Mouse (Mus musculus) heart, postnatal 10 days (tissue): ENCODE results near the gene Rabepk. TPM values are rescaled to one million over a fixed set of nuclear protein-coding genes. Genes with fewer than 3 reads are reported as not detected.

Source experiments
- total RNA-seq, 2 experiments: library from RNA; stranded (reverse); gene quantifications; 2 replicates each; pipeline ENCODE4 v1.2.3; 2021

Gene Rabepk
- total RNA-seq, 2 experiments from 2014 or later, result 13.0 to 16.7 TPM

Other genes starting within 250 kb of the Rabepk start
- gene Gapvd1, start 44.7 kb downstream of the Rabepk start, total RNA-seq, result 10 to 100 TPM; 45.7 to 48.1 TPM
- 100 to 1,000 TPM; 390 to 403 TPM for gene Hspa5, start 27.9 kb downstream of the Rabepk start, total RNA-seq
- 10 to 100 TPM; 56.1 to 62.8 TPM for gene Fbxw2, start 26.4 kb upstream of the Rabepk start, total RNA-seq
- not detected for gene Gm34653, start 33.1 kb upstream of the Rabepk start, total RNA-seq
- under 1 TPM; 0.31 to 0.77 TPM for gene Cutal, start 74.5 kb upstream of the Rabepk start, total RNA-seq
- 10 to 100 TPM; 15.7 to 18.6 TPM for gene Psmd5, start 75.1 kb upstream of the Rabepk start, total RNA-seq
- gene Phf19, start 114.1 kb upstream of the Rabepk start, total RNA-seq, result 1 to 10 TPM; 3.5 to 3.8 TPM
- gene Traf1, start 161.9 kb upstream of the Rabepk start, total RNA-seq, result 1 to 10 TPM; 1.3 to 1.8 TPM